Mouse (Mus musculus): ENCODE data around the gene Prrt1.

GRCm38 (mm10) chr17:34591029-34591993 lies 38.0 kb upstream of the Prrt1 start, which contains the start of gene Pbx2:
- TF ChIP-seq CTCF (IDR thresholded peaks at IDR 0.05; ENCODE audit: low read depth), result no peak
- TF ChIP-seq EP300 (optimal IDR thresholded peaks at IDR 0.05), result no peak

Measured in stomach, postnatal 0 days (tissue).